Mouse (Mus musculus): Measurements from ENCODE around the gene Tkt. TPM values are rescaled to one million over a fixed set of nuclear protein-coding genes. Genes with fewer than 3 reads are reported as not detected.

Gene Tkt
- total RNA-seq, 2 experiments from 2014 or later, result 220 to 880 TPM

GRCm38 (mm10) chr14:30612962-30613715 lies 65.0 kb downstream of the Tkt start:
- ATAC-seq (replicated peaks; ENCODE audit: poor library complexity), result no peak

DNA sequence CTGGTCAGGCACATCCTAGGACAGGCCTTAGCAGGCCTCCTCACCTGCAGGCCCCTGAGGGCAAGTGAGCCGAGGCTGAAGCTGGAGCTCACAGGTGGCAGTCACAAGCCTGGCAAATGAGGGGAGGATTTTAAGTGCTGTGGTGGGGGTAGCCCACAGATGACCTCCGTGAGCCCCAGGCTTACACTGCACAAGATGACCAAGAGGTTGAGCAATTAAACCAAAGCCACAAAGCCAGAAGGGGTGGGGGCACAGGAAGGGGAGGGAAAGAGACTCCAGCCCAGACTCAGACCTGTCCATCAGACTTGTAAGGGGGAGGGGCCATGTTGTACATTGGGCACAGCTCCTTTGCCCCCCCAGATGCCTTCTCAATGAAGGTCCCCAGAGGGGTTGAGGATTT lies 68.6 kb downstream of the Tkt start:
- peak; percentile 49 for ATAC-seq (replicated peaks; ENCODE audit: poor library complexity)

DNA sequence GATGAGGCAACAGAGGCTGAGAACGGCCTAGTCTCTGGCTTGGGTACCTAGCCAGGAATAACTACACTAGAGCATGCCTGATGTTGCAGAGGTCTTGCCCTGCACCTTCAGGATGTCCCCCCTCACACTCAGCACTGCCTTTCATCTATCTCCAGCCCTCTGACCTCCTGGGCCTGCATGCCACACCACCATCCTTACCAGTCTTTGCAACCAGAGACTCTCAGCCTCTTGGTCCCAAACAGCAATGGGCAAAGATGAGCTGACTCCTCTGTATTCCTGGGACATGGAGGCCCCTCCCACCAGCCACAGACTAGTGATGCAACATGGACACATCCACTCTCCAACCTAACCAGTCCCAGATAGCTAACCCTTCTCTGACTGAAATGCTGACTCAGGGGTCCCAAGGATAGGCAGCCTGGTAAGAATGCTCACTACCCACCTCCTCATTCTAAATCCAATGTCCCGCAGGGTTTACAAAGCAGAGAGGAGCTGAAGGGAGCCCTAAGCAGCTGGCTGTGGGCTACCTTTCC lies 70.7 kb downstream of the Tkt start:
- no peak for ATAC-seq (replicated peaks; ENCODE audit: poor library complexity)

- peak; percentile 62 for ATAC-seq (replicated peaks; ENCODE audit: poor library complexity)
Observed at GRCm38 (mm10) chr14:30619982-30620578, 71.9 kb downstream of the Tkt start.

DNA sequence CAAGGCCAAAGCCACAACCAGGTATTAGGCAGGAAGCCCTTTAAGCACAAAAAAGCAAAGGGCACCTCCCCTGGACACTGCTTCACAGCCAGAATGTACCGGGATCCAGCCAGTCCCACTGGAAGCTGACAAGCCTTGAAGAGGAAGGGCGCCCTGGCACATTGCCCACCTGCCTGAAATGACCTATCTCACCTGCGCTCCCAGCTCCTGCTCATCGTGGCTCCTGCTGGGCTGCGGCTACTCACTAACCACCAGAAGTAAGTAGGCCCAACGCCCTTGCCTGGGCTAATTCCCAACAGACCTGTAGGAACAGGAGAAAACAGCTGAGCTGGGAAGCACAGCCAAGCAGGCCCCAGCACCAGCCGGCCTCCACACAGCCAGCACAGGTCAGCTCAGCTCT lies 74.0 kb downstream of the Tkt start:
- no peak for ATAC-seq (replicated peaks; ENCODE audit: poor library complexity)

- ATAC-seq (replicated peaks; ENCODE audit: poor library complexity), result no peak
Observed at GRCm38 (mm10) chr14:30622556-30622955, 74.4 kb downstream of the Tkt start.

Other genes starting within 250 kb of the Tkt start
- gene Dcp1a, start 68.8 kb upstream of the Tkt start, total RNA-seq (2015), result 27.1 and 31.2 TPM in 2 replicates
- gene Dcp1a, start 68.8 kb upstream of the Tkt start, total RNA-seq (2017), result 24.7 and 24.9 TPM in 2 replicates
- 0.67 and 0.76 TPM in 2 replicates for gene Cacna1d, start 56.9 kb upstream of the Tkt start, total RNA-seq (2015)
- gene Cacna1d, start 56.9 kb upstream of the Tkt start, total RNA-seq (2017), result 0.37 and 1.8 TPM in 2 replicates
- gene Prkcd, start 77.9 kb downstream of the Tkt start, total RNA-seq (2015), result 71.8 and 84.3 TPM in 2 replicates
- 106 and 118 TPM in 2 replicates for gene Prkcd, start 77.9 kb downstream of the Tkt start, total RNA-seq (2017)
- 12.3 and 12.7 TPM in 2 replicates for gene Rft1, start 106.0 kb downstream of the Tkt start, total RNA-seq (2015)
- 13.0 and 16.5 TPM in 2 replicates for gene Rft1, start 106.0 kb downstream of the Tkt start, total RNA-seq (2017)
- gene Sfmbt1, start 166.5 kb downstream of the Tkt start, total RNA-seq (2015), result 11.1 and 12.1 TPM in 2 replicates
- gene Sfmbt1, start 166.5 kb downstream of the Tkt start, total RNA-seq (2017), result 6.9 and 9.6 TPM in 2 replicates

All from megakaryocyte progenitor cell, adult 5-6 weeks (primary cell).